ENCODE assay signal across 8 mouse cellular contexts in the genomic region with DNA sequence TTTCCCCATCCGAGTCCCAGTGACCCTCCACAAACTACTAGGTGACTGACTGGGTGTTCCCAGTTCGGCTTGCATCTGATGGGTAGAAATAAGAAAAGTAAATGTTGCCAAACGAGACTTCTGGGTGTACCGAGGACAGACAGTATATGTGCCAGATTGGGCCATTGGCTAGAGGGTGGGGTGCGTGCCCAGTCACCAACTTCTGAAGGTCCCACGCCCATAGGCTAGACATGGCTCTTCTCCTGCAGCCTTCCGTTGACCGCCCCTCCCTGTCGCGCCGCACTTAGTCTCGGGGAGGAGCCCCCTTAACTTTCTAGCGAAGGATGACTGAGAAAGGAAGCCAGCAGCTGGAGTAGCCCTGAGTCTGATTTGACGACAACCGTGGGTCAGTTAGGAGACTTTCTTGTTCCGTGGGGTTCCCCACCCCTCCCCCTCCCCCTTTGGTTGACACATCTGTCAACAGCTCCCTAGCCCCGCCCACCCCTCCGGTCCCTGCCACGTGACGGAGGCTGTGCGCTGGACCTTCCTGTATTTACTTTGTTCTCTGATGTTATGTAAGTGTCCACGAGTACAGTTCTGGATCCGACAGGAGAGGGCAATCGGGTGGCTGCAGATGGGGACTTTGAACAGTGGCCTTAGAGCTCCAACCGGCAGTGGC. TPM values are rescaled to one million over a fixed set of nuclear protein-coding genes. Genes with fewer than 3 reads are reported as not detected.
DNase-seq lines count a peak whose midpoint lies in the region; ATAC-seq and TF ChIP-seq lines count a peak whose summit lies in the region.

No protein-coding gene starts in this region.

- peak; percentile 63 for ATAC-seq in forebrain, embryonic 11.5 days (replicated peaks; ENCODE audit: low FRiP score)
- peak; percentile 60 for ATAC-seq in heart, embryonic 16.5 days (replicated peaks; ENCODE audit: extremely low read depth, insufficient read depth, low FRiP score)
- ATAC-seq in liver, embryonic 15.5 days (ENCODE audit: insufficient read depth), result peak; percentile 80
- peak; percentile 40 for ATAC-seq in neural tube, embryonic 11.5 days (ENCODE audit: insufficient read depth, low FRiP score, low TSS enrichment)
- ATAC-seq in stomach, embryonic 16.5 days (ENCODE audit: insufficient read depth, low FRiP score), result peak; percentile 71

- under 1% methylated on average over 25 of the region's 25 CpGs for WGBS in forebrain, embryonic 11.5 days
- under 1% methylated on average over 25 of the region's 25 CpGs for WGBS in heart, embryonic 16.5 days
- WGBS in liver, embryonic 15.5 days (ENCODE audit: insufficient replicate concordance), result under 1% methylated on average over 25 of the region's 25 CpGs
- WGBS in neural tube, embryonic 11.5 days, result under 1% methylated on average over 25 of the region's 25 CpGs
- 1% methylated on average over 25 of the region's 25 CpGs for WGBS in stomach, embryonic 16.5 days

- peak overlapping the region; percentile 89 for H3K4me2 ChIP-seq in forebrain, embryonic 11.5 days (ENCODE audit: low read depth, low read length, severe bottlenecking)
- H3K4me2 ChIP-seq in heart, embryonic 16.5 days (ENCODE audit: low read depth, low read length), result peak overlapping the region; percentile 75
- H3K4me2 ChIP-seq in liver, embryonic 15.5 days, result peak overlapping the region; percentile 96
- peak overlapping the region; percentile 89 for H3K4me2 ChIP-seq in neural tube, embryonic 11.5 days (ENCODE audit: low read depth)
- H3K4me2 ChIP-seq in stomach, embryonic 16.5 days (ENCODE audit: low read depth, low read length), result peak overlapping the region; percentile 51

- peak; percentile 66 for DNase-seq in c-Kit-positive CD71-negative TER-119-negative erythroid progenitor cells, embryonic 14.5 days (ENCODE audit: low read depth)
- peak; percentile 90 for DNase-seq in forebrain, embryonic 11.5 days (ENCODE audit: low spot score)
- DNase-seq in kidney, postnatal 36 days, result peak; percentile 94 to 97
- DNase-seq in neural tube, embryonic 11.5 days (ENCODE audit: low spot score), result peak; percentile 85

- peaks cover 30% of the 10 kb centered on the region for H3K36me3 ChIP-seq in E14TG2a.4 (ENCODE audit: insufficient read depth, low read length)
- H3K36me3 ChIP-seq in forebrain, embryonic 11.5 days (ENCODE audit: control insufficient read depth, insufficient read depth, low read length), result peaks cover 12% of the 10 kb centered on the region
- H3K36me3 ChIP-seq in heart, embryonic 16.5 days (ENCODE audit: control insufficient read depth, insufficient read depth), result peaks cover 29% of the 10 kb centered on the region
- H3K36me3 ChIP-seq in liver, embryonic 15.5 days (replicated peaks), result peaks cover 37% of the 10 kb centered on the region
- peaks cover 14% of the 10 kb centered on the region for H3K36me3 ChIP-seq in neural tube, embryonic 11.5 days (ENCODE audit: control insufficient read depth, insufficient read depth, low read length)
- H3K36me3 ChIP-seq in stomach, embryonic 16.5 days (ENCODE audit: control insufficient read depth, insufficient read depth, low read length), result peaks cover 29% of the 10 kb centered on the region

- H3K27ac ChIP-seq in forebrain, embryonic 11.5 days (ENCODE audit: low read depth, low read length), result 0 out of 2 replicates have a peak overlapping the region, but pooled peaks have one; percentile 12
- peak overlapping the region; percentile 93 for H3K27ac ChIP-seq in heart, embryonic 16.5 days (ENCODE audit: low read length)
- H3K27ac ChIP-seq in liver, embryonic 15.5 days (replicated peaks), result peak overlapping the region; percentile 97
- no peak overlapping the region; the same call in 1 of the 2 replicates for H3K27ac ChIP-seq in neural tube, embryonic 11.5 days (ENCODE audit: low read depth, low read length)
- H3K27ac ChIP-seq in stomach, embryonic 16.5 days (ENCODE audit: low read length), result peak overlapping the region; percentile 91

- H3K27me3 ChIP-seq in E14TG2a.4 (ENCODE audit: insufficient read depth, low read length), result peaks cover 8% of the 10 kb centered on the region
- no peaks in the 10 kb centered on the region for H3K27me3 ChIP-seq in forebrain, embryonic 11.5 days (ENCODE audit: control insufficient read depth, insufficient read depth, low read length)
- H3K27me3 ChIP-seq in heart, embryonic 16.5 days (ENCODE audit: control insufficient read depth, insufficient read depth, low read length), result no peaks in the 10 kb centered on the region
- no peaks in the 10 kb centered on the region for H3K27me3 ChIP-seq in liver, embryonic 15.5 days
- H3K27me3 ChIP-seq in neural tube, embryonic 11.5 days (ENCODE audit: control insufficient read depth, insufficient read depth, low read length), result no peaks in the 10 kb centered on the region
- no peaks in the 10 kb centered on the region for H3K27me3 ChIP-seq in stomach, embryonic 16.5 days (ENCODE audit: control insufficient read depth, insufficient read depth, low read length)

- H3K4me1 ChIP-seq in E14TG2a.4 (replicated peaks; ENCODE audit: low read depth, low read length), result peaks cover 29% of the 10 kb centered on the region
- H3K4me1 ChIP-seq in forebrain, embryonic 11.5 days (replicated peaks; ENCODE audit: control insufficient read depth, insufficient read depth, low read length), result peaks cover 6% of the 10 kb centered on the region
- peaks cover 12% of the 10 kb centered on the region for H3K4me1 ChIP-seq in heart, embryonic 16.5 days (ENCODE audit: control insufficient read depth, insufficient read depth, low read length)
- H3K4me1 ChIP-seq in liver, embryonic 15.5 days (replicated peaks), result peaks cover 49% of the 10 kb centered on the region
- H3K4me1 ChIP-seq in neural tube, embryonic 11.5 days (ENCODE audit: control insufficient read depth, insufficient read depth, low read length), result peaks cover 11% of the 10 kb centered on the region
- H3K4me1 ChIP-seq in stomach, embryonic 16.5 days (ENCODE audit: control insufficient read depth, insufficient read depth, low read length), result peaks cover 11% of the 10 kb centered on the region

- H3K9me3 ChIP-seq in E14TG2a.4 (ENCODE audit: low read length), result 0 out of 2 replicates have a peak, but pooled peaks cover 4% of the 10 kb centered on the region
- no peaks in the 10 kb centered on the region for H3K9me3 ChIP-seq in forebrain, embryonic 11.5 days (ENCODE audit: control insufficient read depth, low read length)
- no peaks in the 10 kb centered on the region for H3K9me3 ChIP-seq in heart, embryonic 16.5 days (replicated peaks; ENCODE audit: control insufficient read depth, low read length)
- no peaks in the 10 kb centered on the region for H3K9me3 ChIP-seq in liver, embryonic 15.5 days (replicated peaks)
- H3K9me3 ChIP-seq in neural tube, embryonic 11.5 days (ENCODE audit: control insufficient read depth, low read length), result no peaks in the 10 kb centered on the region
- H3K9me3 ChIP-seq in stomach, embryonic 16.5 days (replicated peaks; ENCODE audit: control insufficient read depth, low read length), result no peaks in the 10 kb centered on the region

- H3K4me3 ChIP-seq in E14TG2a.4 (replicated peaks; ENCODE audit: low read length), result peak overlapping the region; percentile 89
- H3K4me3 ChIP-seq in forebrain, embryonic 11.5 days (ENCODE audit: low read depth, low read length), result peak overlapping the region; percentile 84
- H3K4me3 ChIP-seq in heart, embryonic 16.5 days (ENCODE audit: low read length), result peak overlapping the region; percentile 73
- H3K4me3 ChIP-seq in liver, embryonic 15.5 days (replicated peaks), result peak overlapping the region; percentile 94
- H3K4me3 ChIP-seq in neural tube, embryonic 11.5 days (ENCODE audit: low read depth, low read length), result peak overlapping the region; percentile 85
- H3K4me3 ChIP-seq in stomach, embryonic 16.5 days (replicated peaks; ENCODE audit: low read length), result peak overlapping the region; percentile 71

- no peak for TF ChIP-seq CTCF in E14TG2a.4 (conservative IDR thresholded peaks at IDR 0.05; ENCODE audit: low read length)

- peak overlapping the region; percentile 94 for H3K9ac ChIP-seq in forebrain, embryonic 11.5 days (ENCODE audit: low read length)
- H3K9ac ChIP-seq in heart, embryonic 16.5 days (ENCODE audit: low read length), result peak overlapping the region; percentile 93
- H3K9ac ChIP-seq in liver, embryonic 15.5 days, result peak overlapping the region; percentile 98
- H3K9ac ChIP-seq in neural tube, embryonic 11.5 days (ENCODE audit: low read length), result peak overlapping the region; percentile 86
- peak overlapping the region; percentile 98 for H3K9ac ChIP-seq in stomach, embryonic 16.5 days (ENCODE audit: low read length)

RNA-seq across cellular contexts. Expression of a gene that starts 0.9 kb away (rescaled TPM):
- 52.6 and 56.9 TPM in 2 replicates for polyA plus RNA-seq in forebrain, embryonic 11.5 days (2014; fragmentation: Nextera tagmentation; extraction: Ambion mirVana)
- polyA plus RNA-seq in heart, embryonic 16.5 days (2015; fragmentation: Nextera tagmentation; extraction: Ambion mirVana), result 107 and 120 TPM in 2 replicates
- 139 and 161 TPM in 2 replicates for polyA plus RNA-seq in liver, embryonic 15.5 days (2015; fragmentation: Nextera tagmentation; extraction: Ambion mirVana)
- polyA plus RNA-seq in neural tube, embryonic 11.5 days (2014; fragmentation: Nextera tagmentation; extraction: Ambion mirVana), result 58.4 and 59.3 TPM in 2 replicates
- 167 and 182 TPM in 2 replicates for polyA plus RNA-seq in stomach, embryonic 16.5 days (2015; fragmentation: Nextera tagmentation; extraction: Ambion mirVana)

RNA-seq across cellular contexts. Expression of a gene that starts 47.0 kb away (rescaled TPM):
- polyA plus RNA-seq in forebrain, embryonic 11.5 days (2014; fragmentation: Nextera tagmentation; extraction: Ambion mirVana), result 0.09 and 0.51 TPM in 2 replicates
- 0.51 and 1.1 TPM in 2 replicates for polyA plus RNA-seq in heart, embryonic 16.5 days (2015; fragmentation: Nextera tagmentation; extraction: Ambion mirVana)
- 0.35 and 0.62 TPM in 2 replicates for polyA plus RNA-seq in liver, embryonic 15.5 days (2015; fragmentation: Nextera tagmentation; extraction: Ambion mirVana)
- 0.05 TPM in 1 of 2 replicates, not detected in the other for polyA plus RNA-seq in neural tube, embryonic 11.5 days (2014; fragmentation: Nextera tagmentation; extraction: Ambion mirVana)
- 0.28 and 0.45 TPM in 2 replicates for polyA plus RNA-seq in stomach, embryonic 16.5 days (2015; fragmentation: Nextera tagmentation; extraction: Ambion mirVana)

RNA-seq across cellular contexts. Expression of a gene that starts 58.2 kb away (rescaled TPM):
- polyA plus RNA-seq in forebrain, embryonic 11.5 days (2014; fragmentation: Nextera tagmentation; extraction: Ambion mirVana), result not detected in 2 replicates
- polyA plus RNA-seq in heart, embryonic 16.5 days (2015; fragmentation: Nextera tagmentation; extraction: Ambion mirVana), result not detected in 2 replicates
- polyA plus RNA-seq in liver, embryonic 15.5 days (2015; fragmentation: Nextera tagmentation; extraction: Ambion mirVana), result 0.15 and 0.37 TPM in 2 replicates
- polyA plus RNA-seq in neural tube, embryonic 11.5 days (2014; fragmentation: Nextera tagmentation; extraction: Ambion mirVana), result not detected in 2 replicates
- polyA plus RNA-seq in stomach, embryonic 16.5 days (2015; fragmentation: Nextera tagmentation; extraction: Ambion mirVana), result 0.09 TPM in 1 of 2 replicates, not detected in the other
